Mouse (Mus musculus) C2C12 (cell line): ENCODE results near the gene Gba2. TPM values are rescaled to one million over a fixed set of nuclear protein-coding genes. Genes with fewer than 3 reads are reported as not detected.

Experiments used
- H3K27me3 ChIP-seq: one replicate; pipeline ENCODE4 v1.6.1; 2011; ENCODE audit not compliant: control insufficient read depth, insufficient read depth, insufficient read length
- H3K36me3 ChIP-seq: one replicate; pipeline ENCODE4 v1.6.1; 2011; ENCODE audit not compliant: control insufficient read depth, insufficient read depth
- H3K4me3 ChIP-seq: one replicate; pipeline ENCODE4 v1.5.1; 2011; ENCODE audit warnings: mild to moderate bottlenecking, control low read depth; ENCODE audit not compliant: poor library complexity, insufficient read depth, severe bottlenecking
- H3K79me2 ChIP-seq: one replicate; pipeline ENCODE4 v1.6.1; 2011; ENCODE audit not compliant: control insufficient read depth, insufficient read depth
- H3K79me3 ChIP-seq: one replicate; pipeline ENCODE4 v1.6.1; 2011; ENCODE audit warnings: low read depth, control low read depth
- H3ac ChIP-seq: one replicate; pipeline ENCODE3; 2011; ENCODE audit warnings: low read depth; ENCODE audit not compliant: control insufficient read depth, insufficient read length
- CEBPB ChIP-seq: IDR thresholded peaks from one replicate; pipeline ENCODE4 v1.6.1; 2011; ENCODE audit warnings: low read depth, mild to moderate bottlenecking, control low read depth, moderate library complexity
- CTCF ChIP-seq: IDR thresholded peaks from one replicate; pipeline ENCODE4 v1.5.1; 2011; ENCODE audit not compliant: control insufficient read depth, insufficient read depth, insufficient read length
- FOSL1 ChIP-seq: IDR thresholded peaks from one replicate; pipeline ENCODE4 v1.8.0; 2011; ENCODE audit warnings: mild to moderate bottlenecking, low read length; ENCODE audit not compliant: poor library complexity, insufficient read depth, severe bottlenecking
- MAX ChIP-seq: IDR thresholded peaks from one replicate; pipeline ENCODE4 v1.6.1; 2011; ENCODE audit warnings: mild to moderate bottlenecking, control low read depth
- MYOD1 ChIP-seq: IDR thresholded peaks from one replicate; pipeline ENCODE4 v1.6.1; 2011; ENCODE audit warnings: low read depth; ENCODE audit not compliant: control insufficient read depth, insufficient read length
- MYOG ChIP-seq: IDR thresholded peaks from one replicate; pipeline ENCODE4 v1.6.1; 2011; ENCODE audit not compliant: control insufficient read depth, insufficient read length; ENCODE audit errors: extremely low read depth
- USF1 ChIP-seq: IDR thresholded peaks from one replicate; pipeline ENCODE4 v1.6.1; 2011; ENCODE audit warnings: low read depth, mild to moderate bottlenecking, control low read depth, moderate library complexity
- polyA plus RNA-seq: library from polyadenylated mRNA; unstranded; fragments of >200 nt; fragmentation: generic; extraction: Trizol; gene quantifications from one replicate; pipeline ENCODE4 v1.2.1, GENCODE M21; 2012; ENCODE audit warnings: missing spikeins

The Gba2 gene
- polyA plus RNA-seq, 1 experiment, result 6.0 TPM

- Histone ChIP-seq H3K36me3 (peaks cover 58% of the 10 kb centered on the region), H3K4me3 (no peak overlapping the region), H3K79me3 (peaks cover 6% of the 10 kb centered on the region), H3K27me3 (no peaks in the 10 kb centered on the region), H3K79me2 (peaks cover 14% of the 10 kb centered on the region), H3ac (no peak overlapping the region)
- no peak for TF ChIP-seq MAX
- no peak for TF ChIP-seq CTCF
- no peak for TF ChIP-seq USF1
- TF ChIP-seq MYOG, result no peak
- no peak for TF ChIP-seq MYOD1
- TF ChIP-seq FOSL1, result no peak
- no peak for TF ChIP-seq CEBPB
Observed at GRCm38 (mm10) chr4:43567140-43567539, 11.5 kb downstream of the Gba2 start.

DNA sequence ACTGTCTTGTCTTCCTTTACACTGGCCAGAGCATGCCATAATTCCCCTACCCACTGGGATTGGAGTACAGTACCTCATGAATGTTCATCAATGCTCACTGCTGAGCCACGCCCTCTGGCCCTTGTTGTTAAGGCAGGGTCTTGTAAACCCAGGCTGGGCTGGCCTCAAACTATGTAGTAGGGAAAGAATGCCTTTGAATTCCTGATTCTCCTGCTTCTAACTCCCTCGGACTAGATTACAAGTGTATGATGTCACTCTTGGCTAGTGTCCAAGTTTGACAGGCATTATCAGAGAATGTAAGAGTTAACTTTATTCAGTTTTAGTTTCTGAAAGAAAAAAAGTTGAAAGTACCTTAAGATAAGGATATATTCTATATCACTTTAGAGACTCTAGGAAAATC lies 14.4 kb downstream of the Gba2 start:
- H3K4me3 ChIP-seq, result no peak overlapping the region
- H3K27me3 ChIP-seq, result no peaks in the 10 kb centered on the region
- H3K79me3 ChIP-seq, result peaks cover 27% of the 10 kb centered on the region
- H3ac ChIP-seq, result no peak overlapping the region
- peaks cover 41% of the 10 kb centered on the region for H3K79me2 ChIP-seq
- no peak for TF ChIP-seq USF1
- no peak for TF ChIP-seq CEBPB
- TF ChIP-seq CTCF, result no peak
- no peak for TF ChIP-seq FOSL1
- no peak for TF ChIP-seq MYOD1
- TF ChIP-seq MYOG, result no peak
- no peak for TF ChIP-seq MAX
- H3K36me3 ChIP-seq, result peaks cover 44% of the 10 kb centered on the region

DNA sequence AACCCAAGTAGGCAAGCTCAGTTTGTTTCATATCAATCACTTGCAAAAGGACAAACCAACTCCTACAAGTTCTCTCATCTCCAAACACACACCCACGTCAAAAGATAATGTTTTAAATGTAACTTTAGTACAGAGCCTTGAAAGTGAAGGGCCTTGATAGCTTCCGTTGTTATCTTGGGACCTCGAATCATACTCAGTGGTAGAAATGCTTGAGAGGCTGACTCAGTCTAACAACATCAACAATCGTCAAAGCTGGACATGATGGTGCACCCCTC lies 15.1 kb downstream of the Gba2 start:
- Histone ChIP-seq H3K79me3 (peaks cover 31% of the 10 kb centered on the region), H3ac (no peak overlapping the region), H3K36me3 (peaks cover 38% of the 10 kb centered on the region), H3K79me2 (peaks cover 48% of the 10 kb centered on the region), H3K27me3 (no peaks in the 10 kb centered on the region), H3K4me3 (peak overlapping the region; percentile 86)
- TF ChIP-seq USF1 (no peak), CTCF (no peak)

- no peak for TF ChIP-seq MYOG
- no peak for TF ChIP-seq FOSL1
- TF ChIP-seq MAX, result no peak
- no peak for TF ChIP-seq CTCF
- TF ChIP-seq MYOD1, result no peak
- TF ChIP-seq USF1, result no peak
- TF ChIP-seq CEBPB, result no peak
- Histone ChIP-seq H3K27me3 (no peaks in the 10 kb centered on the region), H3K4me3 (peak overlapping the region; percentile 86), H3ac (peak overlapping the region; percentile 86), H3K36me3 (peaks cover 33% of the 10 kb centered on the region), H3K79me2 (peaks cover 54% of the 10 kb centered on the region), H3K79me3 (peaks cover 35% of the 10 kb centered on the region)
Observed at GRCm38 (mm10) chr4:43562769-43563600, 15.7 kb downstream of the Gba2 start.

DNA sequence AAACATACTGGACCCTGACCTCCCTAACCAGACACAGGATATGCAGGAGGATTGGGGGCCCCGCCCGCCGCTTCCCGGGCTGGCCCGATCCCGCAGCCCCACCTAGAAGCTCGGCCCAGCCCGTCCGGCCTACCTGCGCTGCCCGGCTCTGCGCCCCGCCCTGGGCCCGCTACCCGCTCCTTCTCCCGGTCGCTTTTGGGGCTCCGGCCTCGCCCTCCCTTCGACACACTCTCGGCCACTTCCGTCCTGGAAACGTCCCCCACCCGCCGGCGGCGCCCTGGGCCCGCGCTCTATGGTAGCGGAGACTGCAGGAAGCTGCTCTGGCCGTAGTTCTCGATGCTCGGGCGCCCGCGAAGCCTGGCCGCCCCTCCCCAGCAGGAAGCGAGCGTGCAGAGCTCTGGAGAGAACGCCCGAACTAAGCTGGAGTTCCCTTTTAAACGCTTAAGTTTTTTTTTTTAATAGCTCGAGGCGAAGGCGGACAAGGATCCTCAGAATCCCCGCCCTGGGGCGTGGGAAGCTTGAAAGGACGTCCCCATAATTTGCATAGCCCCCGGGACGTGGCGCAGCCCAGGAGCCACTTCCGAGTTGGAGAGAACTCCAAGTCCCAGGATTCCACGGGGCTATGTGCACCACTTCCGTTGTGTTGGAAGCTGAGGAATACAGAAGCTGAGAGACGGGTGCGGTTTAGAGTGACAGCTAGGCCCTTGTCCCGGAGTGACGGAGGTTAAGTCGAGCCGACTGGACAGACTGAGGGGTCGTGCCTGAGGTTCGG lies 16.5 kb downstream of the Gba2 start, which contains the start of the genes Creb3 and Tln1:
Gene Creb3, plus strand, starts transcription at position 336 of the 772 bp plus-strand sequence.
Gene Tln1, minus strand, starts transcription at position 695 of the 772 bp plus-strand sequence.
- H3K79me3 ChIP-seq, result peaks cover 43% of the 10 kb centered on the region
- no peaks in the 10 kb centered on the region for H3K27me3 ChIP-seq
- H3K36me3 ChIP-seq, result peaks cover 27% of the 10 kb centered on the region
- TF ChIP-seq FOSL1 (no peak), USF1 (no peak), CTCF (no peak), MYOD1 (no peak)
- peak within 1 kb of the TSS; percentile 86 for H3ac ChIP-seq
- peaks cover 62% of the 10 kb centered on the region for H3K79me2 ChIP-seq
- H3K4me3 ChIP-seq, result peak within 1 kb of the TSS; percentile 86
